Mouse (Mus musculus) G1E (cell line): Measurements from ENCODE around the gene Cel.

Source experiments
- CTCF ChIP-seq: IDR thresholded peaks from 2 replicates; pipeline ENCODE4 v1.5.1; 2012; ENCODE audit warnings: low read depth, low read length, inconsistent platforms, mixed read lengths
- GATA1 ChIP-seq: IDR thresholded peaks from 2 replicates; pipeline ENCODE4 v1.6.1; 2012; ENCODE audit warnings: borderline replicate concordance, low read length, inconsistent platforms, mixed read lengths
- POLR2AphosphoS5 ChIP-seq: IDR thresholded peaks from 2 replicates; pipeline ENCODE4 v1.6.1; 2012; ENCODE audit warnings: low read depth, low read length, inconsistent platforms; ENCODE audit not compliant: insufficient replicate concordance
- TAL1 ChIP-seq: conservative IDR thresholded peaks from 2 replicates; pipeline ENCODE4 v1.6.1; 2012; ENCODE audit warnings: low read depth, low read length, inconsistent platforms, mixed read lengths

GRCm38 (mm10) chr2:28606601-28607340 is 43.6 kb upstream of the Cel start:
- TF ChIP-seq CTCF, result no peak
- no peak; the same call in 1 of the 2 replicates for TF ChIP-seq POLR2AphosphoS5
- TF ChIP-seq GATA1, result no peak
- TF ChIP-seq TAL1, result no peak
